Mouse (Mus musculus) embryonic facial prominence, embryonic 10.5 days (tissue): ENCODE results near the gene Gm5460. TPM values are rescaled to one million over a fixed set of nuclear protein-coding genes. Genes with fewer than 3 reads are reported as not detected.

ENCODE experiments used
- DNase-seq: peaks from one replicate; pipeline ENCODE4 v3.0.0-alpha.2; 2017; ENCODE audit warnings: low spot score
- H3K27ac ChIP-seq: fragments of 300-500 bp; sonication (generic); replicated peaks from 2 replicates; pipeline ENCODE4 v1.5.1; 2016; ENCODE audit warnings: mild to moderate bottlenecking
- H3K27me3 ChIP-seq: fragments of 300-500 bp; sonication (generic); replicated peaks from 2 replicates; pipeline ENCODE4 v1.6.1; 2016; ENCODE audit warnings: low read depth, mild to moderate bottlenecking; ENCODE audit not compliant: poor library complexity, severe bottlenecking
- H3K36me3 ChIP-seq: fragments of 300-500 bp; sonication (generic); replicated peaks from 2 replicates; pipeline ENCODE4 v1.6.1; 2016; ENCODE audit warnings: mild to moderate bottlenecking, moderate library complexity
- H3K4me1 ChIP-seq: fragments of 300-500 bp; sonication (generic); 2 replicates; pipeline ENCODE4 v1.6.1; 2016
- H3K4me3 ChIP-seq: fragments of 300-500 bp; sonication (generic); 2 replicates; pipeline ENCODE4 v1.5.1; 2016; ENCODE audit warnings: mild to moderate bottlenecking, moderate library complexity
- H3K9me3 ChIP-seq: fragments of 300-500 bp; sonication (generic); 2 replicates; pipeline ENCODE4 v1.6.1; 2016; ENCODE audit warnings: mild to moderate bottlenecking
- WGBS: fragments of 180-500 bp; shearing (Covaris S2); methylation state at CpG from one replicate; pipeline ENCODE4 v1.1.7; 2016; 5-methylcytosine and 5-hydroxymethylcytosine counted together
- polyA plus RNA-seq: library from polyadenylated mRNA; unstranded; fragments of >200 nt; fragmentation: Nextera tagmentation; extraction: Ambion mirVana; gene quantifications from 2 replicates; pipeline ENCODE4 v1.2.1, GENCODE M21; 2016

Gm5460 gene
- polyA plus RNA-seq, 1 experiment from 2014 or later, result not detected

DNA sequence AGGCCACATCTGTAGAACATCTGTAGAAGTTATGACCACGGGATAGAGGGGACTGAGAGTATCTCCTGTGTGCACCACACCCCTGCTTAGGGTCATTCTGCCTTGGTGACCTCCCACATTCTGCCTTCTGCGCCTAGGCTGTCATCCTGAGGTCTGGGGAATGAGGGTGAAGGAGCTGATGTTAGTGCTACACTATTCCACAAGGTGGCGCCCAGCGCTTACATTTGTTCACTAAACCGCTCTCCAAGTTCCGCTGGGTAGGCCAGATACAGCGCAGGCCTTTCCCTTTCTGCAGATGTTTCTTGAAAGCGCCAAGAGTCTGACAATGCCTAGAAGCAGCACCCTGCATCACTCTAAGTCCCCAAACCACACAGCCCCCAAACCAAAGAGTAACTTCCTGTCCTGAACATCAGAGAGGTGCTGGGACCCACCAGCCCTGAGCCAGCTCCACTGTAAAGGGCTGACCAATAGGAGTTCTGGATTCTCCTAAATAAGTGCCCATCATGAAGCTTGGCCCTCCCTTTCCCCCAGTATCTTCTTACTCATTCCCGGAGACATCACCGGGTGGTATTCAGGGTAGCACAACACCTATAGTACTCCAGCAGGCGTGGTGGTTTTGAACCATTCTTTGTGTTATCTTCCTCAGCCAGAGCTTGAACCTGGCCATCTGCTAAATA, 63.9 kb downstream of the Gm5460 start:
- Histone ChIP-seq H3K9me3 (no peaks in the 10 kb centered on the region), H3K4me1 (no peaks in the 10 kb centered on the region), H3K36me3 (no peaks in the 10 kb centered on the region), H3K27me3 (0 out of 2 replicates have a peak, but pooled peaks cover 5% of the 10 kb centered on the region), H3K27ac (no peak overlapping the region), H3K4me3 (0 out of 2 replicates have a peak overlapping the region, but pooled peaks have one; percentile 12)
- 8% methylated on average over 11 of the region's 11 CpGs for WGBS
- DNase-seq, result peak; percentile 82

DNA sequence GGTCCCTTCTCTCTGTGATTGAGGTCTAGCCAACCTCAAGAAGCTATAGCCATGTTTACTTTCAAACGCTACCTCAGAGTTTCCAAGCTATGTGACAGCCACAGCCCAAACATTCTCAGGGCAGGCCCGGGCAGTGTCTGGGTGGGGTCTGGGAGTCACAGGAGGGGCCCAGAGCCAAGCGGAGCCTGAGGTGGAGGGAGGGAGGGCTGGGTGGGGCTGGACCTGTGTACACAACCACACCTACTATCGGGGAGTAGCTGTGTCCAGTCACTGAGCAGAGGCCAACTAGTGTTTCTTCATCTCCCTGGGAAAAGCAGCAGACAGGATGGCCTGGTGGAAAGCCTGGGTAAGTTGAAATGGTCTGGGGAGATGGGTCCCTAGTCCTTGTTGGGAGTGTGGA, 69.2 kb downstream of the Gm5460 start, which contains the start of gene Anxa8:
Gene Anxa8, plus strand, starts transcription at position 251 of the 400 bp plus-strand sequence.
- Histone ChIP-seq H3K4me3 (no peak within 1 kb of the TSS), H3K4me1 (no peaks in the 10 kb centered on the region), H3K27me3 (no peaks in the 10 kb centered on the region; the same call in 1 of the 2 replicates), H3K9me3 (no peaks in the 10 kb centered on the region), H3K36me3 (no peaks in the 10 kb centered on the region), H3K27ac (no peak within 1 kb of the TSS)
- WGBS, result 78% methylated on average over 4 of the region's 4 CpGs
- DNase-seq, result peak; percentile 22

DNA sequence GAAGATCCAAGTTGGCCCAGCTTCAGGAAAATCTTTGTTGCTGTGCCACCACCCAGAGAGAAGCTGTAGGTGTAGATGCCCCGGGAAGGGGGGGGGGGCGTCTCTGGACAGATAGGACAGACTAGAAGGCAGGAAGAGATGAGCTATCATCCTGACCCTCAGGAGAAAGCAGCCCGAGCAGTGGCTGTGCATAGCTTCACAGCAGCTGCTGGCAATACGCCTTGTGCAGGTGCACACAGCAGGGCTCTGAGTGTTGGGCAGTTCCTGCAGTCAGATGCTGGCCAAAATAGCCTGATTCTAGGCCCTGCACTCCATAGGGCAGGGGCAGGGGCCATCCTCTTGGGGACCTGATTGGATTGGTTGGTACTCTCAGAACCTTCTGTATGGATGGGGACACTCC, 70.2 kb downstream of the Gm5460 start:
- H3K9me3 ChIP-seq, result no peaks in the 10 kb centered on the region
- H3K27me3 ChIP-seq, result no peaks in the 10 kb centered on the region; the same call in 1 of the 2 replicates
- no peaks in the 10 kb centered on the region for H3K4me1 ChIP-seq
- no peak overlapping the region for H3K4me3 ChIP-seq
- no peaks in the 10 kb centered on the region for H3K36me3 ChIP-seq
- WGBS, result 68% methylated on average over 4 of the region's 4 CpGs
- no peak for DNase-seq
- H3K27ac ChIP-seq, result no peak overlapping the region

DNA sequence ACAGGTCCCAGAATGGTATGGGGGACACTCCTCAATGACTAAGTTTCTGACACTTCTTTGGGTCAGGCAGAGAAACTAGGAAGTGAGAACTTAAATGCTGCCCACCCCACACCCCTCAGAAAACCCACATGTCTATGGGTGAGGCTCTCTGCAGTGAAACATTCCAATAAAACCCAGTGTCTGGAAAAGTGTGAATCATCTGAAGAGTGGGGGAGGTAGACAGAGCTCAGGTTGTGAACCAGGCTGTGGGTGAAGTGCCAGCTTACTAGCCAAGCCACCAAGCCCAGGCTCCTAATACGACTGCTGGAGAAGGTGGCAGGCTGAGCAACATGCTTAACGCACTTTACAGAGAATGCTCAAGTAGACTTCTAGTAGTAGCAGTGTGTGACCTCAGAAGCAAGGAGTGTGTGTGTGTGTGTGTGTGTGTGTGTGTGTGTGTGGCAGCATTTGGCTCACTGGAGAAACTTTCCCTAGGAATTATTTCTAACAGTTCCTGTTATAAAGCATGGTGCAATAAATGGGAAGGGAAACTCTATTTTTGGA, 71.4 kb downstream of the Gm5460 start:
- 85% methylated on average over 2 of the region's 2 CpGs for WGBS
- Histone ChIP-seq H3K9me3 (no peaks in the 10 kb centered on the region), H3K4me1 (no peaks in the 10 kb centered on the region), H3K27me3 (no peaks in the 10 kb centered on the region; the same call in 1 of the 2 replicates), H3K4me3 (no peak overlapping the region), H3K27ac (no peak overlapping the region), H3K36me3 (no peaks in the 10 kb centered on the region)
- no peak for DNase-seq

DNA sequence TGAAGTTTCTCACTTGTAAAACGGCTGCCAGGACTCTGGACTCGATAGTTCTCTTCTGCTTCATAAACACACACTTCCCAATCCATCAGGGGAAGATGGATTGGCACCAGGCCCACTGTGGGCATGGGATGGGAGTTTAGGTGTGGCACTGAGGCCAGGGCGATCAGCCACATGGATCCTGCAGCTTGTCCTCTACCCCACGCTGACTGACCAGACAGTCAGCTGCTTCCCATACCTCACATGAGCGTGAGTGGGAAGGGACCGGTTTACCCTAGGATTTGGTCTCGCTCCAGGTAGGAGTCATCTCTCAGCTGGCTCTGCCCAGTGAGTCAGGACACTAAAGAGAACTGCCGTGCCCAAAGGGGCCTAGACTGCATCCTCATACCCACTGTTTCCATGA, 73.2 kb downstream of the Gm5460 start:
- Histone ChIP-seq H3K9me3 (no peaks in the 10 kb centered on the region), H3K4me1 (no peaks in the 10 kb centered on the region), H3K36me3 (no peaks in the 10 kb centered on the region), H3K4me3 (no peak overlapping the region), H3K27me3 (no peaks in the 10 kb centered on the region; the same call in 1 of the 2 replicates), H3K27ac (no peak overlapping the region)
- 94% methylated on average over 8 of the region's 8 CpGs for WGBS
- no peak for DNase-seq

DNA sequence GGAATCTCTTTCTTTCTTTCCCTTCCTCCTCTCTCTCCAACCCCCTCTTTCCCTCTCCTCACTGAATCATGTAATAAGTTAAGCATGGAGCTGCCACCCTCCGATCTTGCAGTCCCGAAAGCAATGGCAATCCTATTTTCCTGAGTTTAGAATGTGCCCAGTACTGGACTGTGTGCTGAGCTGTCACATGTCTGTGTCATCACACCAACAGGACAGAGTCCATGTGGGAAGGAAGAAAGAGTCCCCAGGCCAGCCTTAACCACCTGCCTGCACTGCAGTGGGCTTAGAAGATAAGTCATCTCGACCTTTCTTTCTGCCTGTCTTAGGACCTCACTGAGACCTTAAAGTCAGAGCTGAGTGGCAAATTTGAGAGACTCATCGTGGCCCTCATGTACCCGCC, 74.9 kb downstream of the Gm5460 start:
- H3K27ac ChIP-seq, result no peak overlapping the region
- H3K9me3 ChIP-seq, result no peaks in the 10 kb centered on the region
- no peaks in the 10 kb centered on the region; the same call in 1 of the 2 replicates for H3K27me3 ChIP-seq
- H3K4me1 ChIP-seq, result no peaks in the 10 kb centered on the region
- DNase-seq, result no peak
- no peak overlapping the region for H3K4me3 ChIP-seq
- WGBS, result 92% methylated on average over 5 of the region's 5 CpGs
- H3K36me3 ChIP-seq, result no peaks in the 10 kb centered on the region

DNA sequence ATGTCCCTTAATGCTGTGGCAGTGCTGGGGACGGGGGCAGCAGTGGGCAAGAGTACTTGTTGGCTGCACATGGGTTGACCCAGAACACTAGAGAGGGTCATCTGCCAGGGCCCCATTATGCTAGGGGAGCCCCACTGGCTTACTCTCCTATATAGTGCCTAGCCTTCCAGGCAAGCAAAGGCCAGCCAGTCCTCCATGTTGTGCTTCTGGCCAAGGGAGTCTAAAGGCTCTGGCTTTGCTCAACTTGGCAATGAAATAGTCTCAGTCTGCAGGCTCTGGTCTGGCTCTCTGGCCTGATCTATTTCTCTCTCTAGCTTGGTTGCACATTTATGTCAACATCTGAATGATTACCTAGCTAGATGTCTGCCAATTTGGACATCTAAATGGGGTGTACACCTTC, 76.3 kb downstream of the Gm5460 start:
- H3K4me1 ChIP-seq, result no peaks in the 10 kb centered on the region
- 78% methylated on average over 1 of the region's 1 CpGs for WGBS

DNA sequence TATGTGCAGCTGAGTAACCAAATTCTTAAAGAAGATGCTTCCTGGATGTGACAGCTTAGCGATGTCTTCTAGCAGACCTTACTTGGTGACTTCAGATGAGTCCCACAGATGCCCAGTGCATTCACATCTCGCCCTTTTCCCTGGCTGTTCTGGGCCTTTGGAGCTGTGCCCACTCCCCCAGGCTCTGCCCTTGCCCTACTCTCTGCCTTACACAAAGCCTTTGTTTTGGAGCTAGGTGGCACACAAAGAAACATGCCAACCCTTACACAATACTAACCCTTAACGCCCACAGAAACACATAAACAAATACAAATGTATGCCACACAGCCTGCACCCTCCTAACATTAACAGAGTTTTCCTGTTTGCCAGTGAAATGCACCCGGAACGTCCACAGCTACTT, 79.6 kb downstream of the Gm5460 start:
- H3K9me3 ChIP-seq, result no peaks in the 10 kb centered on the region
- H3K27me3 ChIP-seq, result no peaks in the 10 kb centered on the region
- no peak for DNase-seq
- no peaks in the 10 kb centered on the region for H3K4me1 ChIP-seq
- no peak overlapping the region for H3K4me3 ChIP-seq
- no peaks in the 10 kb centered on the region for H3K36me3 ChIP-seq
- H3K27ac ChIP-seq, result no peak overlapping the region
- 83% methylated on average over 5 of the region's 5 CpGs for WGBS

More for the DNA sequence above, 76.3 kb downstream of the Gm5460 start:
- H3K27me3 ChIP-seq, result no peaks in the 10 kb centered on the region
- no peaks in the 10 kb centered on the region for H3K9me3 ChIP-seq
- H3K36me3 ChIP-seq, result no peaks in the 10 kb centered on the region
- H3K4me3 ChIP-seq, result no peak overlapping the region
- H3K27ac ChIP-seq, result no peak overlapping the region
- DNase-seq, result no peak

Other genes starting within 250 kb of the Gm5460 start
- gene Gdf10, start 93.2 kb upstream of the Gm5460 start, polyA plus RNA-seq, result 0.83 and 0.92 TPM in 2 replicates
- not detected in 2 replicates for gene Gdf2, start 75.7 kb upstream of the Gm5460 start, polyA plus RNA-seq
- gene Rbp3, start 62.8 kb upstream of the Gm5460 start, polyA plus RNA-seq, result 0.05 TPM in 1 of 2 replicates, not detected in the other
- 0.20 and 0.40 TPM in 2 replicates for gene Zfp488, start 38.0 kb upstream of the Gm5460 start, polyA plus RNA-seq
- not detected in 2 replicates for gene Gm30083, start 1.6 kb upstream of the Gm5460 start, polyA plus RNA-seq
- gene Antxrl, start 35.9 kb downstream of the Gm5460 start, polyA plus RNA-seq, result not detected in 2 replicates
- gene Anxa8, start 69.2 kb downstream of the Gm5460 start, polyA plus RNA-seq, result 2.5 and 3.6 TPM in 2 replicates
- not detected in 2 replicates for gene A630023A22Rik, start 86.0 kb downstream of the Gm5460 start, polyA plus RNA-seq
- gene Npy4r, start 135.7 kb downstream of the Gm5460 start, polyA plus RNA-seq, result not detected in 2 replicates
- 0.18 and 1.0 TPM in 2 replicates for gene Gprin2, start 184.9 kb downstream of the Gm5460 start, polyA plus RNA-seq
- gene Syt15, start 202.8 kb downstream of the Gm5460 start, polyA plus RNA-seq, result 0.04 and 0.08 TPM in 2 replicates